Mouse (Mus musculus) layer of hippocampus, adult 6 months (tissue): ENCODE data around the gene Nr1d1. TPM values are rescaled to one million over a fixed set of nuclear protein-coding genes. Genes with fewer than 3 reads are reported as not detected.

Experiments
- long read RNA-seq, 2 experiments: library from polyadenylated mRNA; unstranded; transcript quantifications; one replicate each; pipeline ENCODE4 v2.0.0; 2019 to 2020
- polyA plus RNA-seq: library from polyadenylated mRNA; unstranded; fragments of <200 nt; fragmentation: Nextera tagmentation; gene quantifications from 2 replicates; pipeline ENCODE4 v1.2.3, GENCODE M21; 2021

Gene Nr1d1
- 48.4 and 57.5 TPM in 2 replicates for polyA plus RNA-seq
- long read RNA-seq, experiment 1, transcript Nr1d1-201 (8 exons, 2,721 nt), result major isoform, 7 of 20 reads
- long read RNA-seq, experiment 1, partial matches to known transcripts, result 12 of 20 reads
- long read RNA-seq, experiment 1, other reads (novel, unspliced or antisense), result 1 of 20 reads
- long read RNA-seq, experiment 2, transcript Nr1d1-201 (8 exons, 2,721 nt), result major isoform, 103 of 144 reads
- long read RNA-seq, experiment 2, partial matches to known transcripts, result 35 of 144 reads
- long read RNA-seq, experiment 2, other reads (novel, unspliced or antisense), result 6 of 144 reads

GRCm38 (mm10) chr11:98774582-98775347 lies at the start of gene Nr1d1:
Gene Nr1d1 (minus strand): TSS chr11:98775333.

DNA sequence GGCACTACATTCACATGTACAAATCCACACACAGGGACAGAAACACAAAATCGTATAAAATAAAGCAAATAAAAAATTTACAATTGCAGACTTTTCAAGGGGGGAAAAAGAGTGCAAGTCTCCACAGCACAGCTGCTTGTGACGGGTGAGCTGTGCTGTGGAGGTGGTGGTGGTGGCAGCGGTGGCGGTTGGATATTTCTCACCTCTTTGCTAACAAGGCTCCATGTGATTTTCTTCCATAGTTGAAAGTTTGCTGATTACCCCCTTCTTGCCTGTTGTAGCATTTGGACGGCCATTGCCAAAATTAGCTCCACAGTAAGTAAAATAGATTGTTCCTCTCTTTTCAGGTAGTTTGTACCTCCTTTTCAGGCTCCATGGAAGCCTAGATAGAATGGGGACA lies 29.5 kb upstream of the Nr1d1 start, which contains the start of gene Casc3:
Gene Casc3 (plus strand): TSS at position 301 of the 400 bp plus-strand sequence.

GRCm38 (mm10) chr11:98795015-98795713 lies 20.0 kb upstream of the Nr1d1 start, which contains the start of gene Msl1:
Gene Msl1 (plus strand): TSS chr11:98795516.

GRCm38 (mm10) chr11:98740393-98741050 lies 34.6 kb downstream of the Nr1d1 start, which contains the start of gene Thra:
Gene Thra (plus strand): TSS chr11:98740638.

DNA sequence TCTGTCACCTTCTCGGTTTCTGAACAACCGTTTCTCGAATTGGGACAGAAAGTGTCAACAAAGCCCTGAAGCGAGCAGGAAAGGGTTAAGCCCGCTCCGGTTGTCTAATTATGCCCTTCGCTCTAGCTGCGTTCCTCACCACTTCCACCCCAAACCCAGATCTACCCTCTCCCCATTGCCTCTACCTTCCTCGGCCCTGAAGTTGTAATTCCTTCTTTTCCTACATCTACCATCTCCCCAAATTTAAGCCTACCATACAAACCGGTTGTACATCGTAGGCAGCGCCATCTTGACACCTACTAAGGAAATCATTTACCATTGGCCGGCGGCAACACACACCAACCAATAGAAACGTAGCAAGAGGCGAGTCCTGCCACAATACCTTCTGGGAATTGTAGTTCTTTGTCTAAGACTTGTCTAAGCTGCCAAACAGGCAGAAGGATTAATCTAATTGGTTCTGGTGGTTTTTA lies 46.0 kb downstream of the Nr1d1 start, which contains the start of gene Med24:
Gene Med24 (minus strand): TSS at position 317 of the 470 bp plus-strand sequence.

Other genes starting within 250 kb of the Nr1d1 start
- gene Ikzf3, start 229.3 kb downstream of the Nr1d1 start, polyA plus RNA-seq, result not detected in 2 replicates
- gene Zpbp2, start 224.2 kb downstream of the Nr1d1 start, polyA plus RNA-seq, result 0.19 TPM in 1 of 2 replicates, not detected in the other
- 8.1 and 13.9 TPM in 2 replicates for gene Ormdl3, start 188.0 kb downstream of the Nr1d1 start, polyA plus RNA-seq
- gene Lrrc3c, start 177.0 kb downstream of the Nr1d1 start, polyA plus RNA-seq, result not detected in 2 replicates
- gene Gm12355, start 149.7 kb downstream of the Nr1d1 start, polyA plus RNA-seq, result 0.31 and 0.69 TPM in 2 replicates
- not detected in 2 replicates for gene Gsdma3, start 149.0 kb downstream of the Nr1d1 start, polyA plus RNA-seq
- gene Gsdma2, start 128.6 kb downstream of the Nr1d1 start, polyA plus RNA-seq, result 0.14 TPM in 1 of 2 replicates, not detected in the other
- gene Gsdma, start 111.0 kb downstream of the Nr1d1 start, polyA plus RNA-seq, result not detected in 2 replicates
- 68.6 and 77.0 TPM in 2 replicates for gene Psmd3, start 92.8 kb downstream of the Nr1d1 start, polyA plus RNA-seq
- gene Csf3, start 74.1 kb downstream of the Nr1d1 start, polyA plus RNA-seq, result not detected in 2 replicates
- gene Med24, start 45.9 kb downstream of the Nr1d1 start, polyA plus RNA-seq, result 26.6 and 26.9 TPM in 2 replicates
- 120 and 123 TPM in 2 replicates for gene Thra, start 34.7 kb downstream of the Nr1d1 start, polyA plus RNA-seq
- gene Msl1, start 20.2 kb upstream of the Nr1d1 start, polyA plus RNA-seq, result 12.2 and 12.4 TPM in 2 replicates
- gene Casc3, start 29.6 kb upstream of the Nr1d1 start, polyA plus RNA-seq, result 6.6 and 7.3 TPM in 2 replicates
- 12.1 and 13.2 TPM in 2 replicates for gene Rapgefl1, start 61.5 kb upstream of the Nr1d1 start, polyA plus RNA-seq
- gene Wipf2, start 88.3 kb upstream of the Nr1d1 start, polyA plus RNA-seq, result 5.2 and 5.5 TPM in 2 replicates
- 0.19 and 0.30 TPM in 2 replicates for gene Cdc6, start 132.5 kb upstream of the Nr1d1 start, polyA plus RNA-seq
- gene Rara, start 152.5 kb upstream of the Nr1d1 start, polyA plus RNA-seq, result 3.1 and 4.1 TPM in 2 replicates
- gene Gjd3, start 207.7 kb upstream of the Nr1d1 start, polyA plus RNA-seq, result 1.7 and 3.3 TPM in 2 replicates
- gene Top2a, start 248.9 kb upstream of the Nr1d1 start, polyA plus RNA-seq, result 0.38 and 0.46 TPM in 2 replicates